Mouse (Mus musculus): Measurements from ENCODE around the gene Cckbr. TPM values are rescaled to one million over a fixed set of nuclear protein-coding genes. Genes with fewer than 3 reads are reported as not detected.

Cckbr gene
- polyA plus RNA-seq, 1 experiment: not detected

- TF ChIP-seq GATA1 (IDR thresholded peaks at IDR 0.05; ENCODE audit: low read length): no peak
- no peak for TF ChIP-seq TAL1 (IDR thresholded peaks at IDR 0.05; ENCODE audit: low read length)
- Histone ChIP-seq H3K4me3 (replicated peaks) (no peak overlapping the region), H3K9me3 (ENCODE audit: control insufficient read depth, low read length) (no peaks in the 10 kb centered on the region), H3K4me1 (ENCODE audit: control insufficient read depth) (no peaks in the 10 kb centered on the region), H3K36me3 (ENCODE audit: control insufficient read depth) (no peaks in the 10 kb centered on the region), H3K27me3 (ENCODE audit: control insufficient read depth) (no peaks in the 10 kb centered on the region)
These were observed 76.5 kb downstream of the Cckbr start for GRCm38 (mm10) chr7:105501984-105502383.

DNA sequence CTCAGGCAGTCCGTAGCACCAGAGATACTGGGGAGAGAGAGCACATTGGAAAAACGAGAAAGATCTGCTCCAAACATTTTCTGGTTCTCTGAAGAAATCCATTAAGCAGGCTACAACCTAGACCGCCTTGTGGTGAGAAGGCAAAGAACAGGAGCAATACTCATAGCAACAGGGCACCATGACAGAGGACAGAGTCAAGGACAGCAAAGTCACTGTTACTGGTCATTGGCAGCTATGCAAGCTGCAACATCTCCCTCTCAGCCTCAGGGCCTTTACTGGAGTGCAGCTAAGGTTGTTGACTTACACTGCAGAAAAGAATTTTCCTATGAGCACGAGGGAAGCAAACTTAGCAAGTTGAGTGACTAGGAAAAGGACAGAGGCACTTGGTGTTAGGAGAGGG, 81.7 kb downstream of the Cckbr start:
- no peak overlapping the region for H3K4me3 ChIP-seq (replicated peaks)
- H3K4me1 ChIP-seq (ENCODE audit: control insufficient read depth): no peaks in the 10 kb centered on the region
- H3K27me3 ChIP-seq (ENCODE audit: control insufficient read depth): no peaks in the 10 kb centered on the region
- no peak for TF ChIP-seq TAL1 (IDR thresholded peaks at IDR 0.05; ENCODE audit: low read length)
- no peak for TF ChIP-seq GATA1 (IDR thresholded peaks at IDR 0.05; ENCODE audit: low read length)
- H3K9me3 ChIP-seq (ENCODE audit: control insufficient read depth, low read length): no peaks in the 10 kb centered on the region
- H3K36me3 ChIP-seq (ENCODE audit: control insufficient read depth): no peaks in the 10 kb centered on the region

DNA sequence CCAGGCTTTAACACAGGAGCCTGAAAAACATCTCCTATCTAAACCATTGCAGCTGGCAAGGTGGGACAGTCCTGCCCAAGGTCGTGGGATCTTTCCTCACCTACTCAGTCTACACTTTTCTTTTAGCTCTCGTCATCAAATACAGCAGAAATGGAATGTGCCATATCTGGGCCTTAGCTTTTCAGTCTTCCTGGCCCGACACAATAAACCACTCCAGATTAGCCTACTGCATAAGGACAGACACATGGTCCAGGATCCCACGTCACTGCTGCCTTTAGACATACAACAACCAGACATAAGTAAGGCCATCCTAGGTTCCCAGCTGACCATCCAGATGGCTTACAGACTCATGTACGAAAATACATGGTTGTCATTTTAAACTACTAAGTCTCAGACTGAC, 84.6 kb downstream of the Cckbr start:
- TF ChIP-seq GATA1 (IDR thresholded peaks at IDR 0.05; ENCODE audit: low read length) (no peak), TAL1 (IDR thresholded peaks at IDR 0.05; ENCODE audit: low read length) (no peak)
- no peak overlapping the region for H3K4me3 ChIP-seq (replicated peaks)
- no peaks in the 10 kb centered on the region for H3K4me1 ChIP-seq (ENCODE audit: control insufficient read depth)
- no peaks in the 10 kb centered on the region for H3K36me3 ChIP-seq (ENCODE audit: control insufficient read depth)
- H3K9me3 ChIP-seq (ENCODE audit: control insufficient read depth, low read length): no peaks in the 10 kb centered on the region
- no peaks in the 10 kb centered on the region for H3K27me3 ChIP-seq (ENCODE audit: control insufficient read depth)

DNA sequence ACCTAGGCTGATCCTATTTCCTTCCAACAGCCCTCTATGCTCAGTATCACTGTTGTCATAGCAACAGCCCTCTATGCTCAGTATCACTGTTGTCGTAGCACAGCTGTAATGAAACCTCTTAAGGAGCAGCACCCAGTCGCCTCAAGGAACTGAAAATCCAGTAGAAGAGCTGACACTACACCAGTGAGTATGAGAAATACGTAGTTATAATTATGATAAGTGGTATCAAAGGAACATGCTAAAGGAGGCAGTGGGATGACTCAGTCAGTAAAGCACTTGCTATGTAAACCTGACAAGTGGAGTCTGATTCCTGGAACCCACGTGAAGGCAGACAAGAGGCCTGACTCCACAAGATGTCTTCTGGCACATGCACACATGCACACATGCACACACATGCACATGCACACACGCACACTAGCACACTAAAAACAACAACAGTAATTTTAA, 88.3 kb downstream of the Cckbr start:
- Histone ChIP-seq H3K36me3 (ENCODE audit: control insufficient read depth) (no peaks in the 10 kb centered on the region), H3K4me3 (replicated peaks) (no peak overlapping the region), H3K4me1 (ENCODE audit: control insufficient read depth) (no peaks in the 10 kb centered on the region), H3K27me3 (ENCODE audit: control insufficient read depth) (no peaks in the 10 kb centered on the region), H3K9me3 (ENCODE audit: control insufficient read depth, low read length) (no peaks in the 10 kb centered on the region)
- no peak for TF ChIP-seq GATA1 (IDR thresholded peaks at IDR 0.05; ENCODE audit: low read length)
- TF ChIP-seq TAL1 (IDR thresholded peaks at IDR 0.05; ENCODE audit: low read length): no peak

DNA sequence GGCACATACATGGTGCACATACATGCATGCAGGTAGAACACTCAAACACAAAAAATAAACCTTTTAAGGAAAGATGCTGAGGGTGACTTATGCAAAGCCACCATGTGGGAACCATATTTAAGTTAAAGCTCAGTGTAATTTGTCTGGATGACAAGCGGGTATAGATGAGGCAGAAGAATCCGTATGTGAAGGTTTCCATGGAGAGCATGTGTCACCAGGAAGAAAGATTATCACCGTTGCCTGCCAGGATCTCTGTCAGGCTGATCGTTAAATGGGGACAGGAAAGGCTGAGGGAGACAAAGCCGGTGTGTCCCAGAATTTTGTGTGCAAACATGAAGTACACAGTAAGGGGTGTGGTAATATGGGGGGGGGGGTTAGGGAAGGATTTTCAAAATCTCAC, 89.0 kb downstream of the Cckbr start:
- Histone ChIP-seq H3K27me3 (ENCODE audit: control insufficient read depth) (no peaks in the 10 kb centered on the region), H3K9me3 (ENCODE audit: control insufficient read depth, low read length) (no peaks in the 10 kb centered on the region), H3K4me1 (ENCODE audit: control insufficient read depth) (no peaks in the 10 kb centered on the region), H3K36me3 (ENCODE audit: control insufficient read depth) (no peaks in the 10 kb centered on the region), H3K4me3 (replicated peaks) (no peak overlapping the region)
- no peak for TF ChIP-seq GATA1 (IDR thresholded peaks at IDR 0.05; ENCODE audit: low read length)
- TF ChIP-seq TAL1 (IDR thresholded peaks at IDR 0.05; ENCODE audit: low read length): no peak

- Histone ChIP-seq H3K36me3 (ENCODE audit: control insufficient read depth) (no peaks in the 10 kb centered on the region), H3K4me1 (ENCODE audit: control insufficient read depth) (no peaks in the 10 kb centered on the region), H3K4me3 (replicated peaks) (no peak overlapping the region), H3K27me3 (ENCODE audit: control insufficient read depth) (no peaks in the 10 kb centered on the region), H3K9me3 (ENCODE audit: control insufficient read depth, low read length) (no peaks in the 10 kb centered on the region)
- TF ChIP-seq GATA1 (IDR thresholded peaks at IDR 0.05; ENCODE audit: low read length): no peak
- TF ChIP-seq TAL1 (IDR thresholded peaks at IDR 0.05; ENCODE audit: low read length): no peak
These were observed 89.6 kb downstream of the Cckbr start for GRCm38 (mm10) chr7:105515178-105515577.

- no peaks in the 10 kb centered on the region for H3K36me3 ChIP-seq (ENCODE audit: control insufficient read depth)
- H3K27me3 ChIP-seq (ENCODE audit: control insufficient read depth): no peaks in the 10 kb centered on the region
- H3K4me3 ChIP-seq (replicated peaks): no peak overlapping the region
- no peak for TF ChIP-seq TAL1 (IDR thresholded peaks at IDR 0.05; ENCODE audit: low read length)
- TF ChIP-seq GATA1 (IDR thresholded peaks at IDR 0.05; ENCODE audit: low read length): no peak
- no peaks in the 10 kb centered on the region for H3K9me3 ChIP-seq (ENCODE audit: control insufficient read depth, low read length)
- no peaks in the 10 kb centered on the region for H3K4me1 ChIP-seq (ENCODE audit: control insufficient read depth)
These were observed 91.3 kb downstream of the Cckbr start for GRCm38 (mm10) chr7:105516669-105517360.

GRCm38 (mm10) chr7:105519336-105519735, 93.8 kb downstream of the Cckbr start:
- Histone ChIP-seq H3K36me3 (ENCODE audit: control insufficient read depth) (no peaks in the 10 kb centered on the region), H3K4me3 (replicated peaks) (no peak overlapping the region), H3K4me1 (ENCODE audit: control insufficient read depth) (no peaks in the 10 kb centered on the region), H3K27me3 (ENCODE audit: control insufficient read depth) (no peaks in the 10 kb centered on the region), H3K9me3 (ENCODE audit: control insufficient read depth, low read length) (no peaks in the 10 kb centered on the region)
- no peak for TF ChIP-seq GATA1 (IDR thresholded peaks at IDR 0.05; ENCODE audit: low read length)
- no peak for TF ChIP-seq TAL1 (IDR thresholded peaks at IDR 0.05; ENCODE audit: low read length)

DNA sequence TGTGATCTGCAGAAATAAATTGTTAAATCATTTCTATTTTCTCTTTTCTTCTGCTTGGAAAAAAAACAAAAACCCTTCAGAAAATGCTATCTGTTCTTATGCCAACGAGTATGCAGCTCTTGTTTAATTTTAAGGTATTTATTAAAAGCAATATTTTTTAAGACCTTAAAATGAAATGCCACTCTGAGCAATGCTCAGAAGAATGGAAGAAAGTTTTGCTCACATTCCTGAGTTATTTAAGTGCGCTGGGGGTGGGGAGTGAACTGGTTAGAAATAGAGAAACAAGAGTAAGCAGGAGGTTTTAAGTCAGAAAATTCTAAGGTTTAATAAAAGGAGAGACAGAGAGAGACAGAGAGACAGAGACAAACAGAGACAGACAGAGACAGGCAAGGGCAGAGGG, 94.2 kb downstream of the Cckbr start:
- Histone ChIP-seq H3K4me1 (ENCODE audit: control insufficient read depth) (no peaks in the 10 kb centered on the region), H3K36me3 (ENCODE audit: control insufficient read depth) (no peaks in the 10 kb centered on the region), H3K27me3 (ENCODE audit: control insufficient read depth) (no peaks in the 10 kb centered on the region), H3K9me3 (ENCODE audit: control insufficient read depth, low read length) (no peaks in the 10 kb centered on the region), H3K4me3 (replicated peaks) (no peak overlapping the region)
- TF ChIP-seq TAL1 (IDR thresholded peaks at IDR 0.05; ENCODE audit: low read length) (no peak), GATA1 (IDR thresholded peaks at IDR 0.05; ENCODE audit: low read length) (no peak)

DNA sequence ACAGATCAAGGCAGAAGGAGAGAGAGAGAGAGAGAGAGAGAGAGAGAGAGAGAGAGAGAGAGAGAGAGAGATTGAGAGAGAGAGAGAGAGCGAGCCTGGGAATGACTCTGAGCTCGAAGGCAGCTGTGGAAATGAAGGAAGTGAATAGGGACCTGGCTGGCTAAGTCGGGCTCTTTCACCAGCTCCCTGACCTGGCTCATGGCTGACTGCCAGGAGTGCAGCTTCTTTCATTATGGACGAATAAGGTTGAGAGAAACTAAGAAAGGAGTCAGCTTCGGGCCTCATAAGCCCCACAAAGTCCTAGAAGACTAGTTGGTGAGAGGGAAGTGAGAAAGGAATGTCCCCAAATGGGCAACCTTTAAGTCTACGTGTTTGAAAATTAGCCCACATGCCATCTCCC, 94.7 kb downstream of the Cckbr start:
- H3K27me3 ChIP-seq (ENCODE audit: control insufficient read depth): no peaks in the 10 kb centered on the region

More for the DNA sequence above, 94.7 kb downstream of the Cckbr start:
- H3K4me1 ChIP-seq (ENCODE audit: control insufficient read depth): no peaks in the 10 kb centered on the region
- no peaks in the 10 kb centered on the region for H3K9me3 ChIP-seq (ENCODE audit: control insufficient read depth, low read length)
- TF ChIP-seq GATA1 (IDR thresholded peaks at IDR 0.05; ENCODE audit: low read length) (no peak), TAL1 (IDR thresholded peaks at IDR 0.05; ENCODE audit: low read length) (no peak)
- no peaks in the 10 kb centered on the region for H3K36me3 ChIP-seq (ENCODE audit: control insufficient read depth)
- no peak overlapping the region for H3K4me3 ChIP-seq (replicated peaks)

Other genes with a start within 250 kb of the Cckbr start
- not detected in 2 replicates for gene Olfr685, start 239.7 kb upstream of the Cckbr start, polyA plus RNA-seq (2012)
- gene Olfr686, start 218.2 kb upstream of the Cckbr start, polyA plus RNA-seq (2012): not detected in 2 replicates
- gene Olfr688, start 137.6 kb upstream of the Cckbr start, polyA plus RNA-seq (2012): not detected in 2 replicates
- gene Olfr689, start 114.6 kb upstream of the Cckbr start, polyA plus RNA-seq (2012): not detected in 2 replicates
- not detected in 2 replicates for gene Olfr690, start 91.6 kb upstream of the Cckbr start, polyA plus RNA-seq (2012)
- gene Olfr691, start 83.5 kb upstream of the Cckbr start, polyA plus RNA-seq (2012): not detected in 2 replicates
- not detected in 2 replicates for gene Olfr692, start 57.5 kb upstream of the Cckbr start, polyA plus RNA-seq (2012)
- gene Gm5901, start 50.7 kb upstream of the Cckbr start, polyA plus RNA-seq (2012): not detected in 2 replicates
- gene Fam160a2, start 25.7 kb upstream of the Cckbr start, polyA plus RNA-seq (2012): 3.4 and 4.0 TPM in 2 replicates
- gene Cnga4, start 21.2 kb upstream of the Cckbr start, polyA plus RNA-seq (2012): not detected in 2 replicates
- gene Cavin3, start 56.6 kb downstream of the Cckbr start, polyA plus RNA-seq (2012): 0.07 TPM in 1 of 2 replicates, not detected in the other
- 2.2 and 2.8 TPM in 2 replicates for gene Smpd1, start 128.6 kb downstream of the Cckbr start, polyA plus RNA-seq (2012)
- 0.01 and 0.19 TPM in 2 replicates for gene Apbb1, start 155.9 kb downstream of the Cckbr start, polyA plus RNA-seq (2012)
- gene Hpx, start 174.4 kb downstream of the Cckbr start, polyA plus RNA-seq (2012): not detected in 2 replicates
- 0.06 and 0.10 TPM in 2 replicates for gene Trim3, start 207.8 kb downstream of the Cckbr start, polyA plus RNA-seq (2012)
- 24.4 and 28.7 TPM in 2 replicates for gene Timm10b, start 214.3 kb downstream of the Cckbr start, polyA plus RNA-seq (2012)
- gene Arfip2, start 214.7 kb downstream of the Cckbr start, polyA plus RNA-seq (2012): 1.5 and 1.7 TPM in 2 replicates
- gene Gm45799, start 214.8 kb downstream of the Cckbr start, polyA plus RNA-seq (2012): 2.6 and 14.1 TPM in 2 replicates
- not detected in 2 replicates for gene Dnhd1, start 225.1 kb downstream of the Cckbr start, polyA plus RNA-seq (2012)

Data from erythroblast, embryonic 14.5 days (primary cell).